Mouse (Mus musculus): ENCODE data around the gene Atxn7l3. TPM values are rescaled to one million over a fixed set of nuclear protein-coding genes. Genes with fewer than 3 reads are reported as not detected.

The Atxn7l3 gene
- polyA plus RNA-seq, 2 experiments = 3.6 to 11.6 TPM

DNA sequence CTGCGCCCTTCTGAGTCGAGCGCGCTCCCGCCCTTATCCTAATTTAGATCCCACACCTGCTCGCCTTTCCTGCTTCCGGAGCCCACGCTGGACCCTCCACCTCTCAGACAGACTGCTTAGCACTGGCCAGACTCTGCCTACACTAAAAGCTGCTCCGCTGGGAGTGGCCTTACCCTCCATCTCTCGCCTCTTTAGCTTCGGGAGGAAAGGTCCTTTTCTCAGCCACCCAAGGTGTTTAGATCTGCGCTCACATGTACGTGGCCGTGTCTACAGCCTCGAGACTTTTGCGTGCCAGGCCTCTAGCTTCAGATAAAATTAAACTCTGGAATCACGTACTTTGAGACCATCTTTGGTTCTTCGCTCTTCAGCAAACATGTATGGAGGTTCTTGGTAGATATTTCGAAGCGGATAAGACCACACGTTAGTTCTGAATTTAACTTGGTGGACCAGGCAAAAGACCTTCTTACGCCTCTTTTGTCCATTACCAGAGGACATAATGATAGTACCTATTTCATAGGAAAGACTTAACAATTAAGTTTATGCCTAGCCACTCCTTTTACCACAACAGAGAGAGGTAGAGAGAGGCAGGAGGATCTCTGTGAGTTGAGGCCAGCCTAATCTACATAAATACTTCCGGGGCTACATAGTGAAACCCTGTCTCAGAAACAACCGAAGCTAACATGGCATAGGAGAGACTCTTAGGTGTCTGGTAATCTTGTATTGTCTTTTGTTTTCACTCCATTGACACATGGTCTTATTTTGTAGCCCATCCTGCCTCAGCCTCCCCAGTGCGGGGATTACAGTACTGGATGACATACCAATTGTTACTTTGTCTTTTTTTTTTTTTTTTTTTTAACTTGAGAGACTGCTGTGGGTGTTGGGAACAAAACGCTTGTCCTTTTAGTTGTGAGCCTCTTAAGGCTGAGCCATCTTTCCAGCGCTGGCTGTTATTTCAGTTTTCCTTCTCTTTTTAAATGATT lies 1.4 kb upstream of the Atxn7l3 start:
- H3K27ac ChIP-seq = peak overlapping the region; percentile 88
- H3K9me3 ChIP-seq (ENCODE audit: control insufficient read depth, low read length) = no peaks in the 10 kb centered on the region
- H3K36me3 ChIP-seq (replicated peaks; ENCODE audit: control insufficient read depth, insufficient read depth, low read depth) = peaks cover 8% of the 10 kb centered on the region
- H3K27me3 ChIP-seq (ENCODE audit: control insufficient read depth, insufficient read depth, low read length) = no peaks in the 10 kb centered on the region
- H3K4me2 ChIP-seq (ENCODE audit: low read depth) = peak overlapping the region; percentile 89
- TF ChIP-seq CTCF (IDR thresholded peaks at IDR 0.05; ENCODE audit: low read depth) = no peak
- DNase-seq (ENCODE audit: low read depth in 3 of 3, low spot score in 3 of 3) (no peak), ATAC-seq (ENCODE audit: insufficient read depth) (peak; percentile 34; the same call in 1 of the 2 replicates)
- H3K9ac ChIP-seq (replicated peaks) = peak overlapping the region; percentile 72
- H3K4me1 ChIP-seq (replicated peaks; ENCODE audit: control insufficient read depth in 2 of 2, insufficient read depth in 2 of 2, low read length in 1 of 2) = peaks cover 9 to 12% of the 10 kb centered on the region in 2 experiments
- peak overlapping the region; percentile 73 to 83 for H3K4me3 ChIP-seq (ENCODE audit: insufficient read depth in 1 of 2, low read depth in 2 of 2, low read length in 2 of 2)
- 18% methylated on average over 27 of the region's 27 CpGs for WGBS (ENCODE audit: insufficient replicate concordance)

DNA sequence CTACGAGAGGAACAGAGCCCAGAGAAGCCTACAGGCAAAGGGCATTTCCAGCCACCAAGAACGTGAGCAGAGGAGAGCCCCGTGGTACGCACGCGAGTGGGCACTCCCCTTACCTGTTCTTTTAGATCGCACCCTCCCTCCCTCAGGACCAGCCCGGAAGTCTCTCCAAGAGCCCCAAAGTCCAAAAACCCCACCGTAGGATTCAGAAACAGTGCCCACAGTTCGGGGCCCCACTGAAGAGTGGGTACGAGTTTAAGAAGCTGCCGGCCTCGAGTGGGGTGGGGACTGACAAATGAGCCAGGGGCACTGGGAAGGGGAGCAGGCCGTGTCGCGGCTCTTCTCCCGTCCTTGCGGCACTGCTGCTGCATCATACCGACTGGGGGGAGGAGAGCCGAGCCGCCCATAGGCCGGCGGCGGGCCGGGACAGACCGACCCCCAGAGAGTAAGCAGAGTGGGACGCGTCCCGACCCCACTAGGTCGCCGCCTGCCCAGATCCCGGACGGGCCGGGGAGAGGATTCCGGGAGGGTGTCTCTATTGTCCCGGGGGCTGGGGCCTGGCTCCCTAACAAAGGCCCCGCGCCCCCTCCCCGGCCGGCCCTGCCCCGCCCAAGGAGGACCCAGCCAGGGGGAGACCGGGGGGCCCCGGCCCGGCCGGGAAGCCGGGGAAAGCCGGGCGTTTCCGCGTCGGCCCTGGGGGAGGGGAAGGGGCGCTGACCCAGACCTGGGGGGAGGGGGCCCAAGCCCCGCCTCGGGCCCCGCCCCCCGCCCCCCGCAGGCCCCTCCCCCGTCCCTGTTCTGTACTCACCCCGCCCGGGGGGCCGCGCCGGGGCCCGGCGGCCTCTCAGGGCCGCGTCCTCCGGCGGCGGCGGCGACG lies 596 bp downstream of the Atxn7l3 start:
- Histone ChIP-seq H3K4me2 (ENCODE audit: low read depth) (peak overlapping the region; percentile 95), H3K9me3 (ENCODE audit: control insufficient read depth, low read length) (no peaks in the 10 kb centered on the region), H3K36me3 (replicated peaks; ENCODE audit: control insufficient read depth, insufficient read depth, low read depth) (peaks cover 25% of the 10 kb centered on the region), H3K4me1 (replicated peaks; ENCODE audit: control insufficient read depth in 2 of 2, insufficient read depth in 2 of 2, low read length in 1 of 2) (peaks cover 9 to 12% of the 10 kb centered on the region in 2 experiments), H3K27me3 (ENCODE audit: control insufficient read depth, insufficient read depth, low read length) (no peaks in the 10 kb centered on the region), H3K4me3 (ENCODE audit: insufficient read depth in 1 of 2, low read depth in 2 of 2, low read length in 2 of 2) (peak overlapping the region; percentile 61 to 83), H3K27ac (peak overlapping the region; percentile 89), H3K9ac (replicated peaks) (peak overlapping the region; percentile 84)
- DNase-seq (ENCODE audit: low read depth in 3 of 3, low spot score in 3 of 3) = no peak
- WGBS (ENCODE audit: insufficient replicate concordance) = under 1% methylated on average over 43 of the region's 73 CpGs
- peak; percentile 6; the same call in 1 of the 2 replicates for ATAC-seq (ENCODE audit: insufficient read depth)
- no peak for TF ChIP-seq EP300 (IDR thresholded peaks at IDR 0.05; ENCODE audit: low read depth)
- TF ChIP-seq CTCF (IDR thresholded peaks at IDR 0.05; ENCODE audit: low read depth) = no peak

DNA sequence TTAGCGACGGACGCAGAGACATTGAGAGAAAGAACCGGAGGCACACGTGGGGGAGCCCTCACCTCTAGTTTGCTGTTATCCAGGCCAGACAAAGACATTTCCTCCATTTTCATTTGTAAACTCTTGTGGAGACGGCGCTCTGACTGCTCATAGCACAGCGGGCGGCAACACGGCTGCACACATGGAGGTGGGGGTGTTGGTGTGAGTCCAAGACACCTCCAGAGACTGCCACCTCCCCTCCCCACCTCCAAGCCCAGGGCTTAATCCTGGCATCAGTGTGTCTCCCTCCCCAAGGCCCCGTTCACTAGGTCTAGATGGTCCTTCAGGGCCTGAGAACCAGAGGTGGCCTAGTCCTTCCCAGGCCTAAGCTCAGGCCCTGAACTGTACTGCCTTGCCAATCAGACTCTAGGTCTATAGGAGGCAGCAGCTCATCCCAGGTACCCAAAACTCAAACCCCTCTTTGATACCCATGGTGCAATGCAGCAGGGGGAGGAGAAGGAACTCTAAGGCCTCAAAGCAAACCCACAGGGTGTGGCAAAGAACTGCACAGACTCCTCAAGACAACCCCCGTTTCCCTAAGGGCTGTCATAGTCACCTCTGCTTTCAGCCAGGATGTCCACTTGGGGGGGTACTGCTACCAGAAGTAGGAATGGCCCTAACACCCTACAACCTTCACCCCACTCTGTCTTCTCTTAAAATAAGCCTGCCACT lies 1.4 kb downstream of the Atxn7l3 start:
- H3K9ac ChIP-seq (replicated peaks) = peak overlapping the region; percentile 84
- H3K27ac ChIP-seq = peak overlapping the region; percentile 89
- H3K36me3 ChIP-seq (replicated peaks; ENCODE audit: control insufficient read depth, insufficient read depth, low read depth) = peaks cover 25% of the 10 kb centered on the region
- no peaks in the 10 kb centered on the region for H3K27me3 ChIP-seq (ENCODE audit: control insufficient read depth, insufficient read depth, low read length)
- peaks cover 9 to 12% of the 10 kb centered on the region in 2 experiments for H3K4me1 ChIP-seq (replicated peaks; ENCODE audit: control insufficient read depth in 2 of 2, insufficient read depth in 2 of 2, low read length in 1 of 2)
- H3K9me3 ChIP-seq (ENCODE audit: control insufficient read depth, low read length) = no peaks in the 10 kb centered on the region
- no peak for ATAC-seq (ENCODE audit: insufficient read depth)
- no peak for TF ChIP-seq EP300 (IDR thresholded peaks at IDR 0.05; ENCODE audit: low read depth)
- TF ChIP-seq CTCF (IDR thresholded peaks at IDR 0.05; ENCODE audit: low read depth) = peak; percentile 41
- peak overlapping the region; percentile 48 to 83 for H3K4me3 ChIP-seq (ENCODE audit: insufficient read depth in 1 of 2, low read depth in 2 of 2, low read length in 2 of 2)
- no peak for DNase-seq (ENCODE audit: low read depth in 3 of 3, low spot score in 3 of 3)
- WGBS (ENCODE audit: insufficient replicate concordance) = 78% methylated on average over 12 of the region's 12 CpGs
- peak overlapping the region; percentile 95 for H3K4me2 ChIP-seq (ENCODE audit: low read depth)

DNA sequence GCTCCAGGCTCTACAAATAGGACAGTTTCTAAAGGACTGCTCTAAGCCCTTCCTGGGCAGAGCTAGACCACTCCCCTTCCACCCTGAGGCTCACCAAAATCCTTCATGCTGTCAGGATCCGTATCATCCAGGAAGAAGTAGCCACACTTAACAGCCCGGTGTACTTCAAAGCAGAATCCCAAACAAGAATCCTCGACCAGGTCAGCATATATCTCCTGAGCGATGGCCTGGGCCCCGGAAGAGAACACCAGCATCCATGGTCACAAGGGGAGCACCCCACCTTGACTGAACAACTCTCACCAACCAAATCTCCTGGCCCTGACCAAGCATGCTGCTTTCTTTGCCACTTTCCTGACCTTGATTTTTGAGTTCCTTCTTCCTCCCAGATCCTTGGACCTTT lies 2.0 kb downstream of the Atxn7l3 start:
- no peak for TF ChIP-seq EP300 (IDR thresholded peaks at IDR 0.05; ENCODE audit: low read depth)
- no peak for TF ChIP-seq CTCF (IDR thresholded peaks at IDR 0.05; ENCODE audit: low read depth)
- no peak overlapping the region for H3K4me2 ChIP-seq (ENCODE audit: low read depth)
- H3K27ac ChIP-seq = no peak overlapping the region
- H3K4me1 ChIP-seq (replicated peaks; ENCODE audit: control insufficient read depth in 2 of 2, insufficient read depth in 2 of 2, low read length in 1 of 2) = peaks cover 9 to 12% of the 10 kb centered on the region in 2 experiments
- DNase-seq (ENCODE audit: low read depth in 3 of 3, low spot score in 3 of 3) (no peak), ATAC-seq (ENCODE audit: insufficient read depth) (no peak)
- no peaks in the 10 kb centered on the region for H3K9me3 ChIP-seq (ENCODE audit: control insufficient read depth, low read length)
- 79% methylated on average over 5 of the region's 5 CpGs for WGBS (ENCODE audit: insufficient replicate concordance)
- H3K4me3 ChIP-seq (ENCODE audit: insufficient read depth in 1 of 2, low read depth in 2 of 2, low read length in 2 of 2) = no peak overlapping the region
- peaks cover 25% of the 10 kb centered on the region for H3K36me3 ChIP-seq (replicated peaks; ENCODE audit: control insufficient read depth, insufficient read depth, low read depth)
- no peaks in the 10 kb centered on the region for H3K27me3 ChIP-seq (ENCODE audit: control insufficient read depth, insufficient read depth, low read length)
- no peak overlapping the region for H3K9ac ChIP-seq (replicated peaks)

All from liver, embryonic 14.5 days (tissue).